Mouse (Mus musculus): Measurements from ENCODE around the gene Med31. TPM values are rescaled to one million over a fixed set of nuclear protein-coding genes. Genes with fewer than 3 reads are reported as not detected.
A peak's percentile ranks its signal among the peaks of the same experiment; 100 is the strongest.

The Med31 gene
- polyA plus RNA-seq, 1 experiment, result 0.14 TPM

DNA sequence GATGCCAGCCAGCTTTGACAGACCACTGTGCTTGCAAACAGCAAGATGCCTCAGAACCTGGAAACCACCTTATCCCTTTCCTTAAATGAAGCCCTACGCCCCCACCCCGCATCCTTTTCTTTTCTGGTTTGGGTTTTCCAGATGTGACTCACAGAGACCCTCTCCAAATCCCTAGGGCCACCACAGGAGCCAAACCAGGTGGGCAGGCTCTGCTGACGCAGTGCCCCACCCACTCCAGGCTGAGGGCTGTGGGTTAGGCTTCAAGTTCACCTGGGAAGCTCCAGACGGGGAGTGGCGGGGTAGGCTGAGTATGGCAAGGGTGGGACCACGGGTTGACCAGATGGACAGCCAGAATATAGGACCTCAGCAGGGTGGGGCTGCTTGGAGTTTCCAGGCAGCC lies 11.5 kb upstream of the Med31 start:
- no peaks in the 10 kb centered on the region for H3K36me3 ChIP-seq (ENCODE audit: control insufficient read depth)
- no peaks in the 10 kb centered on the region for H3K4me1 ChIP-seq (ENCODE audit: control insufficient read depth)
- H3K27me3 ChIP-seq (ENCODE audit: control insufficient read depth), result no peaks in the 10 kb centered on the region

DNA sequence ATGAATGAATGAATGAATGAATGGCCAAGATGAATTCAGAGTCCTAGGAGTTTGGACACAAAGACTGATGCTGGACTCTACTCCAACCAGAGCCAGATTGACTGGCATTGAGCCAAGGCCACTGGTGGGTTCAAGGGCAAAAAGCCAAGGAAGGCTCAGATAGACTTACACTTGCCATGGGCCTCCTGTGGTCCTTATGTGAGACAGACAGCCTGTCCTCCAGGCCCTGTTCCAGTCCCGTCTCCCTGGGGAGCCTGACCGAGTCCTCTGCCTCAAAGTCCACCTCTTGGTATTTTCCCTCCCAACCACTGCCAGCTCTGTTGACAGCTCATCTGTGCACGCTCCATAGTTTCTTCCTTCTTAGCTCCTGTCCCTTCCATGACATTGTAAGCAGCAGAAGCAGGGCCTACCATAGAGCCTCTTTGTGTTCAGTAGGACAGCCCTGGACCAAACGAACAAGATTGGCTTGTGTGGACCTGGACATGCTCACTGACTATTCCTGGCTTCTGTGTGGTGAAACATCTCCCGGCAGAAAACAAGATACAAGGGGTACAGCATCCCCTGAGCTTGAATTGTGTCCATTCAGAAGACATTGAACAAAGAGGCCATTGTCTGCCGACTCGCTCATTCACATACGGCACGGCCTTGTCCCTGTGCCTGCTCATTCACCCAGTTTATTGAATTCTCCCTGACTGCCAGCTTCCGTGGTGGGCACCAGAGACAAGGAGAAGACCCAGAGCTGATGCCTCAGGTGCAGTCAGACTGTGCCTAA lies 10.8 kb upstream of the Med31 start:
- Histone ChIP-seq H3K4me1 (ENCODE audit: control insufficient read depth) (no peaks in the 10 kb centered on the region; the same call in 1 of the 2 replicates), H3K9me3 (ENCODE audit: control insufficient read depth, low read length) (no peaks in the 10 kb centered on the region), H3K36me3 (ENCODE audit: control insufficient read depth) (no peaks in the 10 kb centered on the region), H3K27me3 (ENCODE audit: control insufficient read depth) (no peaks in the 10 kb centered on the region), H3K4me3 (replicated peaks) (no peak overlapping the region)
- TF ChIP-seq GATA1 (IDR thresholded peaks at IDR 0.05; ENCODE audit: low read length), result no peak

More for the DNA sequence above, 11.5 kb upstream of the Med31 start:
- no peak overlapping the region for H3K4me3 ChIP-seq (replicated peaks)
- TF ChIP-seq GATA1 (IDR thresholded peaks at IDR 0.05; ENCODE audit: low read length) (no peak), TAL1 (IDR thresholded peaks at IDR 0.05; ENCODE audit: low read length) (no peak)
- no peaks in the 10 kb centered on the region for H3K9me3 ChIP-seq (ENCODE audit: control insufficient read depth, low read length)

GRCm38 (mm10) chr11:72224865-72225264 lies 9.5 kb upstream of the Med31 start:
- Histone ChIP-seq H3K27me3 (ENCODE audit: control insufficient read depth) (no peaks in the 10 kb centered on the region), H3K36me3 (ENCODE audit: control insufficient read depth) (no peaks in the 10 kb centered on the region), H3K4me1 (ENCODE audit: control insufficient read depth) (no peaks in the 10 kb centered on the region; the same call in 1 of the 2 replicates), H3K9me3 (ENCODE audit: control insufficient read depth, low read length) (no peaks in the 10 kb centered on the region), H3K4me3 (replicated peaks) (no peak overlapping the region)
- TF ChIP-seq GATA1 (IDR thresholded peaks at IDR 0.05; ENCODE audit: low read length) (no peak), TAL1 (IDR thresholded peaks at IDR 0.05; ENCODE audit: low read length) (no peak)

DNA sequence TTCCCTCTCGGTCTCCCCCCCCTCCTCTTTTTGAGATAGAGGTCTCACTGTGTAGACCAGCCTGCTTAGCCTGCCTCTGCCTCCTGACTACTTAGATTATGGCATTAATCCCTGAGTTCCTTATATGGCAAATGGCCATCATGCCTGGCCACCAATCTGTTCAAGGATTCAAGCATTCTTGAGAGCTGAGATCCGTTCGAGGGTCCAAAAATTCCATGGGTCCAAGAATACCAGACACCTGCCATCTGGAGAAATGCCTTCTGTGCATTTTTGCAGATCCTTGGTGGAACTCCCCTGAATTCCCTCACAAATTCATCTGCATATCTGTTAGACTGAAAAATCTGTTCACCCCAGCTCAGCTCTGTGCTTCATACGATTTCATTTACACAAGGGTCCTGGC lies 8.0 kb upstream of the Med31 start:
- Histone ChIP-seq H3K4me3 (replicated peaks) (no peak overlapping the region), H3K36me3 (ENCODE audit: control insufficient read depth) (no peaks in the 10 kb centered on the region), H3K4me1 (ENCODE audit: control insufficient read depth) (no peaks in the 10 kb centered on the region; the same call in 1 of the 2 replicates), H3K27me3 (ENCODE audit: control insufficient read depth) (no peaks in the 10 kb centered on the region), H3K9me3 (ENCODE audit: control insufficient read depth, low read length) (no peaks in the 10 kb centered on the region)
- TF ChIP-seq TAL1 (IDR thresholded peaks at IDR 0.05; ENCODE audit: low read length), result no peak
- TF ChIP-seq GATA1 (IDR thresholded peaks at IDR 0.05; ENCODE audit: low read length), result no peak

- H3K4me1 ChIP-seq (ENCODE audit: control insufficient read depth), result peaks cover under 1% of the 10 kb centered on the region; the same call in 1 of the 2 replicates
- no peaks in the 10 kb centered on the region for H3K36me3 ChIP-seq (ENCODE audit: control insufficient read depth)
- H3K4me3 ChIP-seq (replicated peaks), result no peak overlapping the region
- H3K9me3 ChIP-seq (ENCODE audit: control insufficient read depth, low read length), result no peaks in the 10 kb centered on the region
- TF ChIP-seq GATA1 (IDR thresholded peaks at IDR 0.05; ENCODE audit: low read length), result no peak
- TF ChIP-seq TAL1 (IDR thresholded peaks at IDR 0.05; ENCODE audit: low read length), result no peak
- H3K27me3 ChIP-seq (ENCODE audit: control insufficient read depth), result 0 out of 2 replicates have a peak, but pooled peaks cover 3% of the 10 kb centered on the region
These were observed 5.9 kb upstream of the Med31 start for GRCm38 (mm10) chr11:72221278-72221677.

- Histone ChIP-seq H3K36me3 (ENCODE audit: control insufficient read depth) (peaks cover 2% of the 10 kb centered on the region), H3K27me3 (ENCODE audit: control insufficient read depth) (peaks cover 6% of the 10 kb centered on the region; the same call in 1 of the 2 replicates), H3K4me3 (replicated peaks) (no peak overlapping the region), H3K4me1 (ENCODE audit: control insufficient read depth) (peaks cover 21% of the 10 kb centered on the region), H3K9me3 (ENCODE audit: control insufficient read depth, low read length) (no peaks in the 10 kb centered on the region)
- TF ChIP-seq GATA1 (IDR thresholded peaks at IDR 0.05; ENCODE audit: low read length) (no peak), TAL1 (IDR thresholded peaks at IDR 0.05; ENCODE audit: low read length) (no peak)
These were observed 1.7 kb upstream of the Med31 start for GRCm38 (mm10) chr11:72217116-72217515.

DNA sequence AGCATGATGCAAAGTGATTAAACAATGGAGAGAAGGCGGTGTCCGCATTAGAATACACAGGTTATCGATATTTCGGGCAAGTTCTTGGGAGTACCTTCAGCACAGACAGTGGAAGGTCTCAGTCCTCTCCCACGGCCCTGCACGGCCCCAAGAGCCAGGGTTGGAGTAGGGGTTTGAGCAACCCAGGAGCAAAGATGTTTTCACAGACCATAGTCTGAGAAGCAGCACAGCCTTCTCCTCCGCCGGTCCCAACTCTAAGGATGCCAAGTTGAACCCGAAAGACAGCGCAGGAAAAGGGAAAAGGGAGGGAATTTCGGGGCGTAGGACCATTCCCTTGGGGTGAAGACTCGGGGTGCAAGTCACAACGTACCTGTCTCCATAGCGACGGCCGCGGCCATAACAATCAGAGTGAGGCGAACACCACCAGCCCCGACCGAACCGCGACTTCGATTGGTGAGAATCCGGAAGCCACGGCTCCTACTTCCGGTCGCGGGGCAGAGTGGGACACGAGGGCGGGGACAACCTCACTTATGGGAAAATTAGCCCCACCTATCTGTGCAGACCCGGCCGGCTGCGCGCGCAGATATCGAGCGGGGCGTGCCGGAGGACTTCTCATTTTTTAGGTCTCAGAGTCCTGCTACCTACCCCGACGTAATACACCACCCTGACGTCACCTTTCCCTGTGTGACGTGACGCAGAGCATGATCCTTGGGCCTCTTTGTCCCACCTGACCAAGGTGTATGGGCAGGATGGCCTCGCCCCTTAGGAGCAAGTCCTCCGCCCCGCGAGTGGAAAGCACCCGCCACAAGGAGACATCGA lies 592 bp downstream of the Med31 start:
- no peak for TF ChIP-seq TAL1 (IDR thresholded peaks at IDR 0.05; ENCODE audit: low read length)
- TF ChIP-seq GATA1 (IDR thresholded peaks at IDR 0.05; ENCODE audit: low read length), result no peak
- Histone ChIP-seq H3K36me3 (ENCODE audit: control insufficient read depth) (peaks cover 25% of the 10 kb centered on the region), H3K4me3 (replicated peaks) (peak overlapping the region; percentile 70), H3K4me1 (ENCODE audit: control insufficient read depth) (peaks cover 21% of the 10 kb centered on the region), H3K9me3 (ENCODE audit: control insufficient read depth, low read length) (no peaks in the 10 kb centered on the region), H3K27me3 (ENCODE audit: control insufficient read depth) (peaks cover 6% of the 10 kb centered on the region; the same call in 1 of the 2 replicates)

- TF ChIP-seq GATA1 (IDR thresholded peaks at IDR 0.05; ENCODE audit: low read length) (no peak), TAL1 (IDR thresholded peaks at IDR 0.05; ENCODE audit: low read length) (no peak)
These were observed 7.5 kb downstream of the Med31 start for GRCm38 (mm10) chr11:72207834-72208377.

More at GRCm38 (mm10) chr11:72207834-72208377, 7.5 kb downstream of the Med31 start:
- Histone ChIP-seq H3K4me3 (replicated peaks) (peak overlapping the region; percentile 85), H3K27me3 (ENCODE audit: control insufficient read depth) (no peaks in the 10 kb centered on the region), H3K9me3 (ENCODE audit: control insufficient read depth, low read length) (no peaks in the 10 kb centered on the region), H3K4me1 (ENCODE audit: control insufficient read depth) (peaks cover 33% of the 10 kb centered on the region), H3K36me3 (ENCODE audit: control insufficient read depth) (peaks cover 31% of the 10 kb centered on the region)
